Mouse (Mus musculus) forebrain, embryonic 11.5 days (tissue): ENCODE data around the gene Nfkb1. TPM values are rescaled to one million over a fixed set of nuclear protein-coding genes. Genes with fewer than 3 reads are reported as not detected.

Experiments
- polyA plus RNA-seq: library from polyadenylated mRNA; unstranded; fragments of >200 nt; fragmentation: Nextera tagmentation; extraction: Ambion mirVana; gene quantifications from 2 replicates; pipeline ENCODE4 v1.2.1, GENCODE M21; 2014

The Nfkb1 gene
- polyA plus RNA-seq, 1 experiment from 2014 or later, result 14.5 TPM

Other genes with a start within 250 kb of the Nfkb1 start
- gene Manba, start 205.9 kb downstream of the Nfkb1 start, polyA plus RNA-seq, result 3.6 and 3.8 TPM in 2 replicates
- 21.2 and 22.4 TPM in 2 replicates for gene Slc39a8, start 133.7 kb upstream of the Nfkb1 start, polyA plus RNA-seq